Mouse (Mus musculus) brain, embryonic 14.5 days (tissue): ENCODE results near the gene Fxyd3.

Source experiments
- CTCF ChIP-seq: fragments of 200-500 bp; IDR thresholded peaks from 2 replicates; pipeline ENCODE4 v1.5.1; 2012; ENCODE audit warnings: inconsistent platforms, mild to moderate bottlenecking, moderate library complexity, borderline replicate concordance; ENCODE audit not compliant: insufficient read depth, insufficient read length; ENCODE audit errors: extremely low read depth
- POLR2A ChIP-seq: fragments of 200-500 bp; IDR thresholded peaks from 2 replicates; pipeline ENCODE4 v1.6.1; 2012; ENCODE audit warnings: mild to moderate bottlenecking, inconsistent platforms, borderline replicate concordance; ENCODE audit not compliant: poor library complexity, insufficient read depth, insufficient read length, severe bottlenecking; ENCODE audit errors: extremely low read depth

- no peak for TF ChIP-seq POLR2A
- no peak for TF ChIP-seq CTCF
Measured at GRCm38 (mm10) chr7:31035291-31035690, 41.2 kb downstream of the Fxyd3 start.
